Comparison of ENCODE assay signal across 10 mouse cellular contexts in the genomic region with DNA sequence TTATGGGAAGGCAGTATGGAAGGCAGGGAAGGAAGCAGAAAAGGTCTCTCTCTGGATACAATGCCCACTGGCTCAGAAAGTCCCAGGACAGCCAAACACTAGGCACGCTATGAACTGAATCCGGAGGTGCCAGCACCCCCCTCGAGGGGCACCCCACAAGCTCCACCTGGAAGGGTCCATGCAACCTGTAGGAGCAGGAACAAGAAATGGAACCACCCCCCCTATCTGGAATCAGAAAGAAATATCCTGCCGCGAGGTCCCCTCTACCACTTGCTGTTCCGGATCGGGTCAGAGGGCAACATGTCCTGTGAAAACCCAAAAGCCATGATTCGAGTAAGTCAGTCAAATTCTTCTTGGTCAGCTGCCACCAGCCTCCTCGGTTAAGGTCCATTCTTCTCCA. TPM values are rescaled to one million over a fixed set of nuclear protein-coding genes. Genes with fewer than 3 reads are reported as not detected.
A peak's percentile ranks its signal among the peaks of the same experiment; 100 is the strongest.
DNase-seq lines count a peak whose midpoint lies in the region; ATAC-seq and TF ChIP-seq lines count a peak whose summit lies in the region.
"Had no signal": no experiment of that assay in that cellular context is flagged by ENCODE, and none has a peak within 500 bp of the region (broad histone marks: within the 10 kb centered on the region; RNA-seq: fewer than 3 reads in every experiment).

No protein-coding gene starts in this region.

- peak overlapping the region; percentile 56 for H3K27ac ChIP-seq in cerebellum, adult 2 months (ENCODE audit: insufficient read depth, low read length)
- H3K27ac ChIP-seq in embryonic facial prominence, embryonic 10.5 days (replicated peaks) = peak overlapping the region; percentile 87
- peak overlapping the region; percentile 66 for H3K27ac ChIP-seq in hindbrain, embryonic 16.5 days (ENCODE audit: low read depth, low read length)
- H3K27ac ChIP-seq in neural tube, embryonic 11.5 days (ENCODE audit: low read depth, low read length) = no peak overlapping the region
- H3K27ac ChIP-seq in intestine, embryonic 15.5 days = no peak overlapping the region
- H3K27ac ChIP-seq: liver, embryonic 13.5 days had no signal

- no peak for ATAC-seq in hindbrain, embryonic 16.5 days
- ATAC-seq in neural tube, embryonic 11.5 days (ENCODE audit: insufficient read depth, low FRiP score, low TSS enrichment) = no peak
- ATAC-seq in intestine, embryonic 15.5 days = no peak

- peak overlapping the region; percentile 38 for H3K9ac ChIP-seq in hindbrain, embryonic 16.5 days (ENCODE audit: low read depth, low read length)
- H3K9ac ChIP-seq in neural tube, embryonic 11.5 days (ENCODE audit: low read length) = peak overlapping the region; percentile 67
- H3K9ac ChIP-seq in intestine, embryonic 15.5 days = no peak overlapping the region
- H3K9ac ChIP-seq: liver, embryonic 13.5 days had no signal

- no peak for TF ChIP-seq CTCF in cerebellum, adult 2 months (IDR thresholded peaks at IDR 0.05; ENCODE audit: borderline replicate concordance, insufficient read depth, low read depth, low read length)

- no peaks in the 10 kb centered on the region for H3K9me3 ChIP-seq in embryonic facial prominence, embryonic 10.5 days
- no peaks in the 10 kb centered on the region for H3K9me3 ChIP-seq in hindbrain, embryonic 16.5 days (ENCODE audit: control insufficient read depth, low read length)
- H3K9me3 ChIP-seq in neural tube, embryonic 11.5 days (ENCODE audit: control insufficient read depth, low read length) = no peaks in the 10 kb centered on the region
- no peaks in the 10 kb centered on the region for H3K9me3 ChIP-seq in intestine, embryonic 15.5 days
- H3K9me3 ChIP-seq: liver, embryonic 13.5 days had no signal

- no peak for TF ChIP-seq POLR2A in cerebellum, adult 2 months (IDR thresholded peaks at IDR 0.05; ENCODE audit: borderline replicate concordance, insufficient read depth, low read length)

- DNase-seq in cerebellum, adult 2 months = peak; percentile 53 to 63
- peak; percentile 32 for DNase-seq in embryonic facial prominence, embryonic 10.5 days (ENCODE audit: low spot score)
- peak; percentile 32 for DNase-seq in neural tube, embryonic 11.5 days (ENCODE audit: low spot score)
- DNase-seq in lung, postnatal 25 days (ENCODE audit: low spot score) = no peak
- no peak for DNase-seq in kidney, postnatal 36 days
- DNase-seq in right cerebral cortex, adult 18-20 months = no peak
- DNase-seq: kidney, adult 8-10 months; liver, embryonic 13.5 days had no signal

- no peaks in the 10 kb centered on the region for H3K36me3 ChIP-seq in embryonic facial prominence, embryonic 10.5 days (replicated peaks)
- no peaks in the 10 kb centered on the region for H3K36me3 ChIP-seq in hindbrain, embryonic 16.5 days (ENCODE audit: control insufficient read depth, insufficient read depth, low read length)
- H3K36me3 ChIP-seq in neural tube, embryonic 11.5 days (ENCODE audit: control insufficient read depth, insufficient read depth, low read length) = no peaks in the 10 kb centered on the region
- no peaks in the 10 kb centered on the region for H3K36me3 ChIP-seq in intestine, embryonic 15.5 days
- H3K36me3 ChIP-seq: liver, embryonic 13.5 days had no signal

- peaks cover 2% of the 10 kb centered on the region for H3K4me1 ChIP-seq in cerebellum, adult 2 months (ENCODE audit: control insufficient read depth, insufficient read depth, low read length)
- peaks cover 41% of the 10 kb centered on the region for H3K4me1 ChIP-seq in embryonic facial prominence, embryonic 10.5 days
- H3K4me1 ChIP-seq in hindbrain, embryonic 16.5 days (ENCODE audit: control insufficient read depth, insufficient read depth, low read depth, low read length) = peaks cover 10% of the 10 kb centered on the region
- H3K4me1 ChIP-seq in neural tube, embryonic 11.5 days (ENCODE audit: control insufficient read depth, insufficient read depth, low read length) = peaks cover 14% of the 10 kb centered on the region
- H3K4me1 ChIP-seq in intestine, embryonic 15.5 days (replicated peaks) = peaks cover 24% of the 10 kb centered on the region

- H3K4me3 ChIP-seq in cerebellum, adult 2 months (replicated peaks; ENCODE audit: insufficient read depth, low read depth, low read length) = peak overlapping the region; percentile 52
- peak overlapping the region; percentile 72 for H3K4me3 ChIP-seq in embryonic facial prominence, embryonic 10.5 days
- H3K4me3 ChIP-seq in hindbrain, embryonic 16.5 days (ENCODE audit: low read length) = peak overlapping the region; percentile 57
- H3K4me3 ChIP-seq in neural tube, embryonic 11.5 days (ENCODE audit: low read depth, low read length) = peak overlapping the region; percentile 53
- H3K4me3 ChIP-seq in intestine, embryonic 15.5 days (replicated peaks) = no peak overlapping the region
- H3K4me3 ChIP-seq: liver, embryonic 13.5 days had no signal

- peak overlapping the region; percentile 66 for H3K4me2 ChIP-seq in hindbrain, embryonic 16.5 days (ENCODE audit: low read length)
- H3K4me2 ChIP-seq in neural tube, embryonic 11.5 days (ENCODE audit: low read depth) = peak overlapping the region; percentile 79
- H3K4me2 ChIP-seq in intestine, embryonic 15.5 days (replicated peaks) = no peak overlapping the region
- H3K4me2 ChIP-seq: liver, embryonic 13.5 days had no signal

- 4% methylated on average over 9 of the region's 9 CpGs for WGBS in cerebellum, adult 2 months
- 5% methylated on average over 9 of the region's 9 CpGs for WGBS in embryonic facial prominence, embryonic 10.5 days
- WGBS in hindbrain, embryonic 16.5 days = 18% methylated on average over 9 of the region's 9 CpGs
- WGBS in neural tube, embryonic 11.5 days = 7% methylated on average over 9 of the region's 9 CpGs
- 25% methylated on average over 9 of the region's 9 CpGs for WGBS in intestine, embryonic 15.5 days

- H3K27me3 ChIP-seq in cerebellum, adult 2 months (ENCODE audit: control insufficient read depth, insufficient read depth, low read length) = no peaks in the 10 kb centered on the region
- peaks cover 84% of the 10 kb centered on the region for H3K27me3 ChIP-seq in embryonic facial prominence, embryonic 10.5 days (replicated peaks; ENCODE audit: low read depth, poor library complexity, severe bottlenecking)
- H3K27me3 ChIP-seq in hindbrain, embryonic 16.5 days (replicated peaks; ENCODE audit: control insufficient read depth, insufficient read depth, low read length) = peaks cover 10% of the 10 kb centered on the region
- H3K27me3 ChIP-seq in neural tube, embryonic 11.5 days (ENCODE audit: control insufficient read depth, insufficient read depth, low read length) = peaks cover 40% of the 10 kb centered on the region
- H3K27me3 ChIP-seq in intestine, embryonic 15.5 days (replicated peaks) = peaks cover 69% of the 10 kb centered on the region

RNA-seq across cellular contexts. Expression of gene Zic5, which starts 3.5 kb away (rescaled TPM):
- 27.5 and 30.4 TPM in 2 replicates for polyA plus RNA-seq in cerebellum, adult 2 months (2012; rRNA removed)
- polyA plus RNA-seq in embryonic facial prominence, embryonic 10.5 days (2016; fragmentation: Nextera tagmentation; extraction: Ambion mirVana) = 6.2 and 6.9 TPM in 2 replicates
- polyA plus RNA-seq in hindbrain, embryonic 16.5 days (2015; fragmentation: Nextera tagmentation; extraction: Ambion mirVana) = 14.9 and 15.2 TPM in 2 replicates
- 10.3 and 10.8 TPM in 2 replicates for polyA plus RNA-seq in neural tube, embryonic 11.5 days (2014; fragmentation: Nextera tagmentation; extraction: Ambion mirVana)
- polyA plus RNA-seq in intestine, embryonic 15.5 days (2015; fragmentation: Nextera tagmentation; extraction: Ambion mirVana) = 0.16 TPM in 1 of 2 replicates, not detected in the other

RNA-seq across cellular contexts. Expression of gene Gm5089, which starts 11.1 kb away (rescaled TPM):
- 0.49 TPM in 2 replicates for polyA plus RNA-seq in cerebellum, adult 2 months (2012; rRNA removed)
- polyA plus RNA-seq in embryonic facial prominence, embryonic 10.5 days (2016; fragmentation: Nextera tagmentation; extraction: Ambion mirVana) = 0.50 and 0.56 TPM in 2 replicates
- polyA plus RNA-seq in hindbrain, embryonic 16.5 days (2015; fragmentation: Nextera tagmentation; extraction: Ambion mirVana) = 1.8 and 2.1 TPM in 2 replicates
- 0.23 and 0.35 TPM in 2 replicates for polyA plus RNA-seq in neural tube, embryonic 11.5 days (2014; fragmentation: Nextera tagmentation; extraction: Ambion mirVana)
- polyA plus RNA-seq in intestine, embryonic 15.5 days (2015; fragmentation: Nextera tagmentation; extraction: Ambion mirVana) = not detected in 2 replicates
- polyA plus RNA-seq: liver, embryonic 13.5 days had no signal

RNA-seq across cellular contexts. Expression of gene Zic2, which starts 13.3 kb away (rescaled TPM):
- 157 and 186 TPM in 2 replicates for polyA plus RNA-seq in cerebellum, adult 2 months (2012; rRNA removed)
- 2.2 and 2.4 TPM in 2 replicates for polyA plus RNA-seq in embryonic facial prominence, embryonic 10.5 days (2016; fragmentation: Nextera tagmentation; extraction: Ambion mirVana)
- 7.3 and 7.8 TPM in 2 replicates for polyA plus RNA-seq in hindbrain, embryonic 16.5 days (2015; fragmentation: Nextera tagmentation; extraction: Ambion mirVana)
- 6.3 and 7.6 TPM in 2 replicates for polyA plus RNA-seq in neural tube, embryonic 11.5 days (2014; fragmentation: Nextera tagmentation; extraction: Ambion mirVana)
- not detected in 2 replicates for polyA plus RNA-seq in intestine, embryonic 15.5 days (2015; fragmentation: Nextera tagmentation; extraction: Ambion mirVana)
- polyA plus RNA-seq: liver, embryonic 13.5 days had no signal

RNA-seq across cellular contexts. Expression of gene Gm10837, which starts 28.4 kb away (rescaled TPM):
- polyA plus RNA-seq in cerebellum, adult 2 months (2012; rRNA removed) = 2.7 TPM in 2 replicates
- polyA plus RNA-seq in embryonic facial prominence, embryonic 10.5 days (2016; fragmentation: Nextera tagmentation; extraction: Ambion mirVana) = 0.31 TPM in 1 of 2 replicates, not detected in the other
- 0.80 and 0.84 TPM in 2 replicates for polyA plus RNA-seq in hindbrain, embryonic 16.5 days (2015; fragmentation: Nextera tagmentation; extraction: Ambion mirVana)
- polyA plus RNA-seq in neural tube, embryonic 11.5 days (2014; fragmentation: Nextera tagmentation; extraction: Ambion mirVana) = 0.51 and 0.54 TPM in 2 replicates
- not detected in 2 replicates for polyA plus RNA-seq in intestine, embryonic 15.5 days (2015; fragmentation: Nextera tagmentation; extraction: Ambion mirVana)
- polyA plus RNA-seq: liver, embryonic 13.5 days had no signal

Comparison
In these comparisons a context has a peak if more than half of its experiments do, and no peak if none do; other contexts are left out.
1. DNase-seq: peak in cerebellum, adult 2 months (2 of 2), embryonic facial prominence, embryonic 10.5 days (single experiment) and neural tube, embryonic 11.5 days (single experiment); none in lung, postnatal 25 days (single experiment), kidney, postnatal 36 days (0 of 2) and right cerebral cortex, adult 18-20 months (single experiment).
2. H3K27ac ChIP-seq: peak in cerebellum, adult 2 months (single experiment), embryonic facial prominence, embryonic 10.5 days (single experiment) and hindbrain, embryonic 16.5 days (single experiment); none in neural tube, embryonic 11.5 days (single experiment) and intestine, embryonic 15.5 days (single experiment).
3. RNA of gene Zic2, which starts 13.3 kb away (polyA plus RNA-seq): 157 to 186 TPM in cerebellum, adult 2 months; 7.3 to 7.8 TPM in hindbrain, embryonic 16.5 days, 6.3 to 7.6 TPM in neural tube, embryonic 11.5 days, 2.2 to 2.4 TPM in embryonic facial prominence, embryonic 10.5 days and not detected in intestine, embryonic 15.5 days; every median in the first group is over 10 times any median in the second.